Mouse (Mus musculus) forebrain, embryonic 11.5 days (tissue): ENCODE measurements around the gene Drc7. TPM values are rescaled to one million over a fixed set of nuclear protein-coding genes. Genes with fewer than 3 reads are reported as not detected.
A peak's percentile ranks its signal among the peaks of the same experiment; 100 is the strongest.

Experiments used
- ATAC-seq: fragments of 200-750 bp; cut with Nextera tagmentation; replicated peaks from 2 replicates; pipeline ENCODE4 v1.8.0; 2017; ENCODE audit warnings: moderate TSS enrichment; ENCODE audit not compliant: low FRiP score
- DNase-seq: peaks from one replicate; pipeline ENCODE4 v3.0.0-alpha.2; 2017; ENCODE audit warnings: low spot score
- H3K27ac ChIP-seq: fragments of 300-500 bp; sonication (generic); 2 replicates; pipeline ENCODE4 v1.5.1; 2014; ENCODE audit warnings: low read depth, low read length
- H3K27me3 ChIP-seq: fragments of 300-500 bp; sonication (generic); 2 replicates; pipeline ENCODE4 v1.6.1; 2014; ENCODE audit warnings: mild to moderate bottlenecking, low read length, mixed read lengths; ENCODE audit not compliant: control insufficient read depth, insufficient read depth
- H3K36me3 ChIP-seq: fragments of 300-500 bp; sonication (generic); 2 replicates; pipeline ENCODE4 v1.6.1; 2014; ENCODE audit warnings: mild to moderate bottlenecking, low read length, moderate library complexity, mixed read lengths; ENCODE audit not compliant: control insufficient read depth, insufficient read depth
- H3K4me1 ChIP-seq: fragments of 300-500 bp; sonication (generic); replicated peaks from 2 replicates; pipeline ENCODE4 v1.6.1; 2014; ENCODE audit warnings: low read length, mixed read lengths; ENCODE audit not compliant: control insufficient read depth, insufficient read depth
- H3K4me2 ChIP-seq: fragments of 300-500 bp; sonication (generic); 2 replicates; pipeline ENCODE4 v1.6.1; 2014; ENCODE audit warnings: low read depth, mild to moderate bottlenecking, low read length, moderate library complexity, mixed read lengths; ENCODE audit not compliant: severe bottlenecking
- H3K4me3 ChIP-seq: fragments of 300-500 bp; sonication (generic); 2 replicates; pipeline ENCODE4 v1.5.1; 2014; ENCODE audit warnings: low read depth, low read length
- H3K9ac ChIP-seq: fragments of 300-500 bp; sonication (generic); 2 replicates; pipeline ENCODE4 v1.6.1; 2014; ENCODE audit warnings: low read length
- H3K9me3 ChIP-seq: fragments of 300-500 bp; sonication (generic); 2 replicates; pipeline ENCODE4 v1.6.1; 2016; ENCODE audit warnings: low read length, mixed read lengths; ENCODE audit not compliant: control insufficient read depth
- WGBS: fragments of 180-500 bp; shearing (Covaris S2); extraction: QIAGEN DNeasy Blood & Tissue Kit; methylation state at CpG from one replicate; pipeline ENCODE4 v1.1.7; 2014; 5-methylcytosine and 5-hydroxymethylcytosine counted together
- polyA plus RNA-seq: library from polyadenylated mRNA; unstranded; fragments of >200 nt; fragmentation: Nextera tagmentation; extraction: Ambion mirVana; gene quantifications from 2 replicates; pipeline ENCODE4 v1.2.1, GENCODE M21; 2014

The Drc7 gene
- polyA plus RNA-seq, 1 experiment from 2014 or later: 0.12 TPM

- no peaks in the 10 kb centered on the region for H3K4me1 ChIP-seq
- no peaks in the 10 kb centered on the region for H3K36me3 ChIP-seq
- no peaks in the 10 kb centered on the region for H3K9me3 ChIP-seq
- no peak overlapping the region for H3K4me3 ChIP-seq
- no peaks in the 10 kb centered on the region for H3K27me3 ChIP-seq
- WGBS: 80% methylated on average over 3 of the region's 3 CpGs
- ATAC-seq (no peak), DNase-seq (no peak)
- H3K27ac ChIP-seq: no peak overlapping the region
- H3K4me2 ChIP-seq: no peak overlapping the region
- no peak overlapping the region for H3K9ac ChIP-seq
These were observed 20.6 kb downstream of the Drc7 start for GRCm38 (mm10) chr8:95075504-95075903.

GRCm38 (mm10) chr8:95076151-95076550 is 21.2 kb downstream of the Drc7 start:
- Histone ChIP-seq H3K36me3 (no peaks in the 10 kb centered on the region), H3K27ac (no peak overlapping the region), H3K9ac (no peak overlapping the region), H3K27me3 (no peaks in the 10 kb centered on the region), H3K4me1 (no peaks in the 10 kb centered on the region), H3K4me3 (no peak overlapping the region), H3K9me3 (no peaks in the 10 kb centered on the region), H3K4me2 (no peak overlapping the region)
- ATAC-seq (no peak), DNase-seq (no peak)
- WGBS: 84% methylated on average over 17 of the region's 17 CpGs

- H3K27ac ChIP-seq: no peak overlapping the region
- ATAC-seq (no peak), DNase-seq (no peak)
- H3K4me2 ChIP-seq: no peak overlapping the region
- no peak overlapping the region for H3K9ac ChIP-seq
- no peaks in the 10 kb centered on the region for H3K27me3 ChIP-seq
- no peaks in the 10 kb centered on the region; the same call in 1 of the 2 replicates for H3K4me1 ChIP-seq
- H3K4me3 ChIP-seq: no peak overlapping the region
- H3K9me3 ChIP-seq: no peaks in the 10 kb centered on the region
- 87% methylated on average over 3 of the region's 3 CpGs for WGBS
- no peaks in the 10 kb centered on the region for H3K36me3 ChIP-seq
These were observed 23.2 kb downstream of the Drc7 start for GRCm38 (mm10) chr8:95078055-95078454.

GRCm38 (mm10) chr8:95079305-95079704 is 24.4 kb downstream of the Drc7 start:
- Histone ChIP-seq H3K4me2 (no peak overlapping the region), H3K9me3 (no peaks in the 10 kb centered on the region), H3K27ac (no peak overlapping the region), H3K9ac (no peak overlapping the region), H3K4me1 (no peaks in the 10 kb centered on the region; the same call in 1 of the 2 replicates), H3K4me3 (no peak overlapping the region), H3K27me3 (no peaks in the 10 kb centered on the region), H3K36me3 (no peaks in the 10 kb centered on the region)
- ATAC-seq: no peak
- WGBS: 89% methylated on average over 4 of the region's 4 CpGs
- DNase-seq: no peak

- Histone ChIP-seq H3K9ac (peak within 1 kb of the TSS; percentile 77), H3K4me3 (peak within 1 kb of the TSS; percentile 78), H3K4me1 (no peaks in the 10 kb centered on the region; the same call in 1 of the 2 replicates), H3K36me3 (no peaks in the 10 kb centered on the region), H3K9me3 (no peaks in the 10 kb centered on the region), H3K4me2 (peak within 1 kb of the TSS; percentile 84), H3K27me3 (no peaks in the 10 kb centered on the region), H3K27ac (peak within 1 kb of the TSS; percentile 37; the same call in 1 of the 2 replicates)
- ATAC-seq (peak; percentile 97), DNase-seq (peak; percentile 97)
- under 1% methylated on average over 47 of the region's 47 CpGs for WGBS
These were observed 25.8 kb downstream of the Drc7 start, which contains the start of gene Katnb1 for GRCm38 (mm10) chr8:95080381-95081341. Gene Katnb1, plus strand, starts transcription at chr8:95081186.

- peak overlapping the region; percentile 77 for H3K9ac ChIP-seq
- 10% methylated on average over 11 of the region's 11 CpGs for WGBS
- H3K4me1 ChIP-seq: no peaks in the 10 kb centered on the region; the same call in 1 of the 2 replicates
- no peaks in the 10 kb centered on the region for H3K9me3 ChIP-seq
- H3K4me3 ChIP-seq: peak overlapping the region; percentile 78
- DNase-seq (no peak), ATAC-seq (no peak)
- peak overlapping the region; percentile 84 for H3K4me2 ChIP-seq
- H3K27me3 ChIP-seq: no peaks in the 10 kb centered on the region
- no peaks in the 10 kb centered on the region for H3K36me3 ChIP-seq
- peak overlapping the region; percentile 37; the same call in 1 of the 2 replicates for H3K27ac ChIP-seq
These were observed 26.7 kb downstream of the Drc7 start for GRCm38 (mm10) chr8:95081650-95082049.

- H3K9me3 ChIP-seq: no peaks in the 10 kb centered on the region
- DNase-seq: no peak
- no peaks in the 10 kb centered on the region for H3K27me3 ChIP-seq
- 91% methylated on average over 4 of the region's 4 CpGs for WGBS
- no peak overlapping the region for H3K27ac ChIP-seq
- H3K4me1 ChIP-seq: no peaks in the 10 kb centered on the region; the same call in 1 of the 2 replicates
- no peak overlapping the region for H3K4me2 ChIP-seq
- H3K36me3 ChIP-seq: no peaks in the 10 kb centered on the region
- H3K4me3 ChIP-seq: no peak overlapping the region
- no peak overlapping the region for H3K9ac ChIP-seq
- no peak for ATAC-seq
These were observed 29.4 kb downstream of the Drc7 start for GRCm38 (mm10) chr8:95084261-95084660.

GRCm38 (mm10) chr8:95084744-95085431 is 30.0 kb downstream of the Drc7 start:
- no peaks in the 10 kb centered on the region; the same call in 1 of the 2 replicates for H3K4me1 ChIP-seq
- DNase-seq: no peak
- H3K27ac ChIP-seq: no peak overlapping the region
- no peaks in the 10 kb centered on the region for H3K36me3 ChIP-seq
- H3K4me2 ChIP-seq: no peak overlapping the region
- ATAC-seq: no peak
- no peak overlapping the region for H3K4me3 ChIP-seq
- no peaks in the 10 kb centered on the region for H3K27me3 ChIP-seq
- no peak overlapping the region for H3K9ac ChIP-seq
- 89% methylated on average over 10 of the region's 10 CpGs for WGBS
- H3K9me3 ChIP-seq: no peaks in the 10 kb centered on the region
